ENCODE assay signal across 20 mouse cellular contexts in the genomic region with DNA sequence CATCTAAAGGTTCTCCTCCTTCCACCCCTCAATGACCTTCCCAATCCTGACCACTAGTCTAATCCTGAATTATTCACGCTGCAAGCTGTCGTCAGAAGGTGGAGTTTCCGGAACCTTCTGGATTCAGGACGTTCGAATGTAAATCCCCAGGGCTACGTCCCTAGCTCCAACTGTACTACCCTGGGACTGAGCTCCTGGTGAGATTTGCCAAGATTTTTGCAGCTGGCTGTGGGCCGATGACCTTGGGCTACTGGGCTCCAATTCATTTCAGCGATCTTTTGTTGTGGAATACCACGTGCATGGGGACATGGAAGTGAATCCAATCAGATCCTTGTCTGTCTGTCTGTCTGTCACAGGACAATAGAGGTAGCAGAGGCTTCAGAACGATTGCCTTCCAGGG. TPM values are rescaled to one million over a fixed set of nuclear protein-coding genes. Genes with fewer than 3 reads are reported as not detected.
DNase-seq lines count a peak whose midpoint lies in the region.
"Had no signal": no experiment of that assay in that cellular context is flagged by ENCODE, and none has a peak within 500 bp of the region (broad histone marks: within the 10 kb centered on the region; RNA-seq: fewer than 3 reads in every experiment).

No protein-coding gene starts in this region.

- H3K4me3 ChIP-seq in brown adipose tissue, adult 24 weeks (ENCODE audit: insufficient read depth, low read depth, low read length), result no peak overlapping the region
- H3K4me3 ChIP-seq: embryonic facial prominence, embryonic 10.5 days; limb, embryonic 12.5 days; liver, embryonic 13.5 days; midbrain, embryonic 13.5 days had no signal

- peak; percentile 69 to 90 for DNase-seq in adrenal gland, adult (ENCODE audit: inconsistent age in 2 of 2, low spot score in 1 of 2)
- DNase-seq in adrenal gland, adult 18-20 months (ENCODE audit: low spot score in 2 of 2), result no peak
- peak; percentile 43 for DNase-seq in ovary, adult 18-20 months (ENCODE audit: low spot score)
- no peak for DNase-seq in ovary, postnatal 14 days (ENCODE audit: low spot score)
- peak; percentile 80 for DNase-seq in adrenal gland, adult 2 months
- no peak for DNase-seq in thymus, postnatal 4 days
- DNase-seq in kidney, postnatal 10 days, result no peak
- DNase-seq: cerebellum, postnatal 10 days; gastrocnemius, postnatal 25 days; heart, postnatal 4 days; kidney, adult 8-10 months; kidney, postnatal 25 days; liver, embryonic 13.5 days; lung, adult 2 months; thymus, postnatal 36 days had no signal

- peak overlapping the region; percentile 95 for H3K27ac ChIP-seq in brown adipose tissue, adult 24 weeks (replicated peaks; ENCODE audit: low read depth, low read length)
- H3K27ac ChIP-seq: embryonic facial prominence, embryonic 10.5 days; hindbrain, embryonic 14.5 days; limb, embryonic 12.5 days; liver, embryonic 13.5 days; midbrain, embryonic 13.5 days had no signal

- peaks cover 5% of the 10 kb centered on the region for H3K4me1 ChIP-seq in brown adipose tissue, adult 24 weeks (ENCODE audit: control insufficient read depth, insufficient read depth, insufficient read length, low read length)

RNA-seq across cellular contexts. Expression of a gene that starts 6.2 kb away (rescaled TPM):
- total RNA-seq in adrenal gland, adult 18-20 months (2021), result 100 to 1,000 TPM; 108 to 123 TPM
- total RNA-seq in adrenal gland, adult 2 months (2021), result 100 to 1,000 TPM; 122 to 138 TPM
- 29.1 and 37.6 TPM in 2 replicates for polyA plus RNA-seq in adrenal gland, adult 2 months (2012; rRNA removed)
- polyA plus RNA-seq in brown adipose tissue, adult 24 weeks (2012; ENCODE audit: insufficient read depth, insufficient read length, missing spikeins), result 74.3 and 90.1 TPM in 2 replicates

RNA-seq across cellular contexts. Expression of a gene that starts 27.7 kb away (rescaled TPM):
- 100 to 1,000 TPM; 244 to 304 TPM for total RNA-seq in adrenal gland, adult 18-20 months (2021)
- total RNA-seq in adrenal gland, adult 2 months (2021), result 100 to 1,000 TPM; 178 to 276 TPM
- 11.9 and 15.8 TPM in 2 replicates for polyA plus RNA-seq in adrenal gland, adult 2 months (2012; rRNA removed)
- 1,258 and 1,341 TPM in 2 replicates for polyA plus RNA-seq in brown adipose tissue, adult 24 weeks (2012; ENCODE audit: insufficient read depth, insufficient read length, missing spikeins)

RNA-seq across cellular contexts. Expression of a gene that starts 59.8 kb away (rescaled TPM):
- total RNA-seq in adrenal gland, adult 18-20 months (2021), result 10 to 100 TPM; 76.4 to 78.7 TPM
- total RNA-seq in adrenal gland, adult 2 months (2021), result 10 to 100 TPM; 60.4 to 76.5 TPM
- polyA plus RNA-seq in adrenal gland, adult 2 months (2012; rRNA removed), result 179 and 200 TPM in 2 replicates
- 41.9 and 46.0 TPM in 2 replicates for polyA plus RNA-seq in brown adipose tissue, adult 24 weeks (2012; ENCODE audit: insufficient read depth, insufficient read length, missing spikeins)

Comparison
In these comparisons a context has a peak if more than half of its experiments do, and no peak if none do; other contexts are left out.
1. DNase-seq: peak in adrenal gland, adult (2 of 2), ovary, adult 18-20 months (single experiment) and adrenal gland, adult 2 months (single experiment); none in adrenal gland, adult 18-20 months (0 of 2), ovary, postnatal 14 days (single experiment), thymus, postnatal 4 days (single experiment) and kidney, postnatal 10 days (single experiment).